Mouse (Mus musculus): Measurements from ENCODE around the gene Gsta3. TPM values are rescaled to one million over a fixed set of nuclear protein-coding genes. Genes with fewer than 3 reads are reported as not detected.
"Not testable (repeated sequence)": the region's sequence is repeated elsewhere in the genome, so short reads cannot be mapped to it uniquely, and the experiment has no call there.

Gsta3 gene
- polyA plus RNA-seq, 1 experiment from 2014 or later: 0.20 TPM

- not testable (repeated sequence) for ATAC-seq (ENCODE audit: low read depth); H3K36me3 ChIP-seq; H3K27ac ChIP-seq (replicated peaks); H3K4me3 ChIP-seq; H3K4me2 ChIP-seq; H3K9me3 ChIP-seq; H3K9ac ChIP-seq; H3K4me1 ChIP-seq (replicated peaks); H3K27me3 ChIP-seq
- 34% methylated on average over 2 of the region's 2 CpGs for WGBS
Measured at GRCm38 (mm10) chr1:21276158-21276557, 35.8 kb downstream of the Gsta3 start.

- Histone ChIP-seq H3K36me3 (no peaks in the 10 kb centered on the region), H3K27ac (replicated peaks) (no peak overlapping the region), H3K4me1 (replicated peaks) (no peaks in the 10 kb centered on the region), H3K4me2 (no peak overlapping the region), H3K27me3 (no peaks in the 10 kb centered on the region), H3K9me3 (no peaks in the 10 kb centered on the region), H3K4me3 (no peak overlapping the region), H3K9ac (no peak overlapping the region)
- 90% methylated on average over 2 of the region's 2 CpGs for WGBS
- ATAC-seq (ENCODE audit: low read depth): no peak
Measured at GRCm38 (mm10) chr1:21280306-21280705, 39.9 kb downstream of the Gsta3 start.

- not testable (repeated sequence) for H3K4me3 ChIP-seq; H3K4me2 ChIP-seq; ATAC-seq (ENCODE audit: low read depth)
Measured at GRCm38 (mm10) chr1:21284644-21285043, 44.3 kb downstream of the Gsta3 start.

GRCm38 (mm10) chr1:21291394-21291793 lies 51.0 kb downstream of the Gsta3 start:
- no peaks in the 10 kb centered on the region for H3K27me3 ChIP-seq
- no peak overlapping the region for H3K4me2 ChIP-seq
- no peak for ATAC-seq (ENCODE audit: low read depth)
- no peaks in the 10 kb centered on the region for H3K36me3 ChIP-seq
- H3K27ac ChIP-seq (replicated peaks): no peak overlapping the region
- H3K9ac ChIP-seq: no peak overlapping the region
- H3K9me3 ChIP-seq: no peaks in the 10 kb centered on the region
- no peaks in the 10 kb centered on the region for H3K4me1 ChIP-seq (replicated peaks)
- 94% methylated on average over 4 of the region's 4 CpGs for WGBS
- H3K4me3 ChIP-seq: no peak overlapping the region

More at GRCm38 (mm10) chr1:21284644-21285043, 44.3 kb downstream of the Gsta3 start:
- 86% methylated on average over 2 of the region's 2 CpGs for WGBS
- H3K9ac ChIP-seq; H3K36me3 ChIP-seq; H3K27me3 ChIP-seq; H3K4me1 ChIP-seq (replicated peaks); H3K27ac ChIP-seq (replicated peaks); H3K9me3 ChIP-seq: not testable (repeated sequence)

GRCm38 (mm10) chr1:21292590-21292989 lies 52.2 kb downstream of the Gsta3 start:
- H3K9me3 ChIP-seq: no peaks in the 10 kb centered on the region
- 78% methylated on average over 1 of the region's 1 CpGs for WGBS
- H3K27ac ChIP-seq (replicated peaks): no peak overlapping the region
- H3K4me2 ChIP-seq: no peak overlapping the region
- H3K9ac ChIP-seq: no peak overlapping the region
- H3K4me3 ChIP-seq: no peak overlapping the region
- no peaks in the 10 kb centered on the region for H3K4me1 ChIP-seq (replicated peaks)
- no peaks in the 10 kb centered on the region for H3K36me3 ChIP-seq
- no peak for ATAC-seq (ENCODE audit: low read depth)
- no peaks in the 10 kb centered on the region for H3K27me3 ChIP-seq

- Histone ChIP-seq H3K9me3 (no peaks in the 10 kb centered on the region), H3K4me2 (no peak overlapping the region), H3K4me1 (replicated peaks) (no peaks in the 10 kb centered on the region), H3K9ac (no peak overlapping the region), H3K36me3 (no peaks in the 10 kb centered on the region), H3K4me3 (no peak overlapping the region), H3K27me3 (no peaks in the 10 kb centered on the region), H3K27ac (replicated peaks) (no peak overlapping the region)
- WGBS: 89% methylated on average over 1 of the region's 1 CpGs
- ATAC-seq (ENCODE audit: low read depth): no peak
Measured at GRCm38 (mm10) chr1:21296169-21296568, 55.8 kb downstream of the Gsta3 start.

GRCm38 (mm10) chr1:21298114-21298513 lies 57.7 kb downstream of the Gsta3 start:
- Histone ChIP-seq H3K4me1 (replicated peaks) (no peaks in the 10 kb centered on the region), H3K4me3 (no peak overlapping the region), H3K9ac (no peak overlapping the region), H3K27me3 (no peaks in the 10 kb centered on the region), H3K4me2 (no peak overlapping the region), H3K9me3 (no peaks in the 10 kb centered on the region), H3K27ac (replicated peaks) (no peak overlapping the region), H3K36me3 (no peaks in the 10 kb centered on the region)
- no peak for ATAC-seq (ENCODE audit: low read depth)
- WGBS: 95% methylated on average over 4 of the region's 4 CpGs

- no peak overlapping the region for H3K4me2 ChIP-seq
- H3K36me3 ChIP-seq: no peaks in the 10 kb centered on the region
- no peaks in the 10 kb centered on the region for H3K4me1 ChIP-seq (replicated peaks)
- no peak overlapping the region for H3K4me3 ChIP-seq
- H3K27ac ChIP-seq (replicated peaks): no peak overlapping the region
- ATAC-seq (ENCODE audit: low read depth): no peak
- WGBS: 71% methylated on average over 3 of the region's 3 CpGs
- no peak overlapping the region for H3K9ac ChIP-seq
- H3K27me3 ChIP-seq: no peaks in the 10 kb centered on the region
- H3K9me3 ChIP-seq: no peaks in the 10 kb centered on the region
Measured at GRCm38 (mm10) chr1:21299826-21300225, 59.4 kb downstream of the Gsta3 start.

- H3K4me3 ChIP-seq: no peak overlapping the region
Measured at GRCm38 (mm10) chr1:21301686-21302085, 61.3 kb downstream of the Gsta3 start.

GRCm38 (mm10) chr1:21304174-21304573 lies 63.8 kb downstream of the Gsta3 start:
- H3K27ac ChIP-seq (replicated peaks): no peak overlapping the region
- WGBS: 78% methylated on average over 3 of the region's 3 CpGs
- no peak for ATAC-seq (ENCODE audit: low read depth)

More at GRCm38 (mm10) chr1:21301686-21302085, 61.3 kb downstream of the Gsta3 start:
- Histone ChIP-seq H3K27me3 (no peaks in the 10 kb centered on the region), H3K4me2 (no peak overlapping the region), H3K36me3 (no peaks in the 10 kb centered on the region), H3K9ac (no peak overlapping the region), H3K9me3 (no peaks in the 10 kb centered on the region), H3K27ac (replicated peaks) (no peak overlapping the region), H3K4me1 (replicated peaks) (no peaks in the 10 kb centered on the region)
- ATAC-seq (ENCODE audit: low read depth): no peak
- WGBS: 79% methylated on average over 3 of the region's 3 CpGs

GRCm38 (mm10) chr1:21304646-21305045 lies 64.3 kb downstream of the Gsta3 start:
- WGBS: 89% methylated on average over 4 of the region's 4 CpGs
- H3K4me3 ChIP-seq: no peak overlapping the region

More at GRCm38 (mm10) chr1:21304174-21304573, 63.8 kb downstream of the Gsta3 start:
- Histone ChIP-seq H3K36me3 (no peaks in the 10 kb centered on the region), H3K4me3 (no peak overlapping the region), H3K27me3 (no peaks in the 10 kb centered on the region), H3K9ac (no peak overlapping the region), H3K4me1 (replicated peaks) (no peaks in the 10 kb centered on the region), H3K9me3 (no peaks in the 10 kb centered on the region), H3K4me2 (no peak overlapping the region)

GRCm38 (mm10) chr1:21305443-21305842 lies 65.1 kb downstream of the Gsta3 start:
- H3K9me3 ChIP-seq: no peaks in the 10 kb centered on the region
- no peak for ATAC-seq (ENCODE audit: low read depth)

More at GRCm38 (mm10) chr1:21304646-21305045, 64.3 kb downstream of the Gsta3 start:
- Histone ChIP-seq H3K4me1 (replicated peaks) (no peaks in the 10 kb centered on the region), H3K36me3 (no peaks in the 10 kb centered on the region), H3K9ac (no peak overlapping the region), H3K9me3 (no peaks in the 10 kb centered on the region), H3K4me2 (no peak overlapping the region), H3K27ac (replicated peaks) (no peak overlapping the region), H3K27me3 (no peaks in the 10 kb centered on the region)
- ATAC-seq (ENCODE audit: low read depth): no peak

GRCm38 (mm10) chr1:21314336-21314735 lies 73.9 kb downstream of the Gsta3 start:
- Histone ChIP-seq H3K27me3 (no peaks in the 10 kb centered on the region), H3K4me3 (no peak overlapping the region), H3K27ac (replicated peaks) (no peak overlapping the region), H3K4me1 (replicated peaks) (no peaks in the 10 kb centered on the region), H3K9me3 (no peaks in the 10 kb centered on the region), H3K9ac (no peak overlapping the region), H3K4me2 (no peak overlapping the region), H3K36me3 (no peaks in the 10 kb centered on the region)
- WGBS: 93% methylated on average over 2 of the region's 2 CpGs
- no peak for ATAC-seq (ENCODE audit: low read depth)

More at GRCm38 (mm10) chr1:21305443-21305842, 65.1 kb downstream of the Gsta3 start:
- Histone ChIP-seq H3K4me3 (no peak overlapping the region), H3K27ac (replicated peaks) (no peak overlapping the region), H3K4me1 (replicated peaks) (no peaks in the 10 kb centered on the region), H3K9ac (no peak overlapping the region), H3K4me2 (no peak overlapping the region), H3K27me3 (no peaks in the 10 kb centered on the region), H3K36me3 (no peaks in the 10 kb centered on the region)
- 91% methylated on average over 3 of the region's 3 CpGs for WGBS

Measured in neural tube, embryonic 13.5 days (tissue).